Mouse (Mus musculus) brain, embryonic 14.5 days (tissue): Measurements from ENCODE around the gene Clba1.

ENCODE experiments used
- CTCF ChIP-seq: fragments of 200-500 bp; IDR thresholded peaks from 2 replicates; pipeline ENCODE4 v1.5.1; 2012; ENCODE audit warnings: inconsistent platforms, mild to moderate bottlenecking, moderate library complexity, borderline replicate concordance; ENCODE audit not compliant: insufficient read depth, insufficient read length; ENCODE audit errors: extremely low read depth
- POLR2A ChIP-seq: fragments of 200-500 bp; IDR thresholded peaks from 2 replicates; pipeline ENCODE4 v1.6.1; 2012; ENCODE audit warnings: mild to moderate bottlenecking, inconsistent platforms, borderline replicate concordance; ENCODE audit not compliant: poor library complexity, insufficient read depth, insufficient read length, severe bottlenecking; ENCODE audit errors: extremely low read depth

DNA sequence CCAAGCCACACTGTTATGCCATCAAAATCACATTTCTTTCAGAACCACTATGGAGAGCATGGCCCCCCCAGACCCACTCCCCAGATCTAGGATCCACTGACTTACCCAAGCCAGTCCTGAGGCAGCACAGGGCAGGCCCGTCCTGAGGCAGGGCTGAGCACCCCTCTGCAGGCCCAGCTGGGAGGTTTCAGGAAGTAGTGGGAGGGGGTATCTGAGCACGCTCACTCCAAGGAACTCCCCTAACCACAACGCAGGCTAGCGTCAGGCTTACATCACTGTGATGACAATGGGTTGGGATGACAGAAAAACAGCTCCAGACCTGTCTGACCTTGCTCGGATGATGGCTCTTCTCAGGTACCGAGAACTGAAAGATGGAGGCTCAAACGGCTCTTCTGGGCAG is 52.0 kb downstream of the Clba1 start:
- TF ChIP-seq CTCF: no peak
- no peak for TF ChIP-seq POLR2A
